Mouse (Mus musculus) lung, embryonic 15.5 days (tissue): ENCODE results near the gene Gm11733. TPM values are rescaled to one million over a fixed set of nuclear protein-coding genes. Genes with fewer than 3 reads are reported as not detected.

Experiments
- polyA plus RNA-seq: library from polyadenylated mRNA; unstranded; fragments of >200 nt; fragmentation: Nextera tagmentation; extraction: Ambion mirVana; gene quantifications from 2 replicates; pipeline ENCODE4 v1.2.1, GENCODE M21; 2015

Gm11733 gene
- polyA plus RNA-seq, 1 experiment from 2014 or later: 0.06 TPM

Other genes with a start within 250 kb of the Gm11733 start
- gene Tnrc6c, start 169.9 kb downstream of the Gm11733 start, polyA plus RNA-seq: 9.0 and 10.7 TPM in 2 replicates